Mouse (Mus musculus) frontal cortex, postnatal 25 days (tissue): ENCODE results near the gene Otulin.
A peak's percentile ranks its signal among the peaks of the same experiment; 100 is the strongest.

ENCODE experiments used
- DNase-seq, 2 experiments: peaks; one replicate each; pipeline ENCODE4 v3.0.0; 2022; ENCODE audit warnings: low spot score in 2 of 2

The Otulin gene

DNA sequence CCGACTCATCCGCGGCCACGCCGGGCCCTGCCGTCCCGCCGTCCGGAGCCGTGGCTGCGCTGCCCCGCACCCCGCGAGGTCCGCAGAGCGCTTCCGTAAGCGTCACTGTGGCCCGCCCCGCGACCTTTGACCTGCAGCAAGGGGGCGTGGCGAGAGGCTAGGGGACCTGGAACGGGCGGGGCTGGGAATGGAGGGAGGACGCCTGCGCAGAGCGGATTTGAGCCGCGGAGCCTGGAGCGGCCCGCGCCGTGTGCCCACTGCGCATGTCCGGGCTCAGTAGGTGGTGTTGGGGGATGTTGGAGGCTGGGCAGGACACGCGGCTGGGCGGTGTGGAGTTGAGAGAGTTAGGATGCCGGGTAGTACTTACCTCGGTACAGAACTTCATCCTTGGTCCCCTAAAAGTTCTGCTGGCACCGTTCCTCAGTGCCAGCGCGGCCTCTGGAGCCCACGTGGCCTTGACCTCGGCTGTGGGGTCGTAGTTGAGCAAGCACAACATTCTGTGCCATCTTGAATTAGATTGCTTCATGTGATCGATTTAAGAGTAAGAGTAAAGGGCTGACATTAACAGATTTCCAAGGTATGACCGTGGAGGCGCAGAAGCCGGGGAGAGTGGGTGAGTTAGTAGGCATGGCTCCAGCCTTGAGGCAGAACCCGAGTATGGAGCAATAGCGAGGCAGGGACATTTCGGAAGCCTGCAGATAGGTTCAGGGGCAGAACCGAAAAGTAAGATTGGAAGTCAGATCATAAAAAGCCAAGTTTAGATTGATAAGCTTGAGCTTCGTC, at the start of gene Otulin:
TSS of gene Otulin (minus strand) at position 93 of the 783 bp plus-strand sequence.
- DNase-seq: peak; percentile 95 to 96

DNA sequence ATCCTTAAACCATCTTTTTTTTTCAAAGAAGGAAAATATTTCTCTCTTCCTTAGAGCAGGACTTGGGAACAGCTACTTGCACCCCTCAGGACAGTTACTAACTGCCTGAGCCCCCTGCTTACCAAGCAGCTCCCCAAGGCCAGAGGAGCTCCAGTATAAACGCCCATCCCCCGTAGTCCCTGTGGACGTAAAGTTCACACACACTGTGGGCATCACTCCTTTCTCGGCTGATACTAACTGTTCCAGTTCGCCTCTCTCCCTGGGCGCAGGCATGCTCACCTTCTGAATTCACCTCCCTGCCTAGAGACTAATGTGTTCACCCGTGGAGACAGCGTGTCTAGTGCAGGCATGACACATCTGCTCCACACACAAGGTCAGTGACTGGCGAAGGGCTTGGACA, 48.0 kb upstream of the Otulin start:
- DNase-seq: no peak

DNA sequence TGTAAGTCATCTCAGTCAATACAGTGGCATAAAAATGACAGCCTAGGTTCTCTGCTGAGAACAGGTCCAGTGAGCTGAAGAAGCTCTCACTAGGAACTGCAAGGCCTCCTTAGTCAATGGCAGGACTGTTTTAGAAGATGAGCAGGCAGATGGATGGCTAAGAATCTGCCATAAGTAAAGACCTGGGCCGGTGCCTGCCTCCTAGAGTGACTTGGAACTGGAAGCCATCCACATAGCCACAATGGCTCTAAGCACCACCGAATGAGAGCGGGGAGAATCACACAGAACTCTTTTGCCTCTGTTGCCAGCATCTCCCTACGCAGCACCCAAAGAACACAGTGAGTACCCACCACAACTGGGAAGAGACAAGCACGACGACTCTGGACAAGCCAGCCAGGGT, 47.3 kb upstream of the Otulin start:
- DNase-seq: no peak

DNA sequence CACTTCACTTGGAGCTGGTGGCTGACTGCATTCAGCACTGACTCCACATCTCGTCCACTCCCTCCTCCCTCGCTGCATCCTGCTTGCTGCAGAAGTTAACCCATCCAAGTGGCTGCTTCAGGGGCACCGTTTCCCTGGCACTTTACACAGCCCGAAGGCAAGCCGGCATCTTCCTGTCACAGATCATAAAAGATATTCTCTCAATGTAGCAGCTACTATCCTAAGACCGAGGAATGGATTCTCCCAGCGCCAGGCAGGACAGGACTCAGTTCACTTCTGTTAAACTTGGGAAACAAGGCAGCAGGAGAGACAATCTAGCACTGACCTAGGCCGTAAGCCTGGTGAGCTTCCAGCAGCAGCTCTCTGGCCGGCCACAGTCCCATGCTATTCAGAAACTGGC, 45.7 kb upstream of the Otulin start:
- DNase-seq: no peak

DNA sequence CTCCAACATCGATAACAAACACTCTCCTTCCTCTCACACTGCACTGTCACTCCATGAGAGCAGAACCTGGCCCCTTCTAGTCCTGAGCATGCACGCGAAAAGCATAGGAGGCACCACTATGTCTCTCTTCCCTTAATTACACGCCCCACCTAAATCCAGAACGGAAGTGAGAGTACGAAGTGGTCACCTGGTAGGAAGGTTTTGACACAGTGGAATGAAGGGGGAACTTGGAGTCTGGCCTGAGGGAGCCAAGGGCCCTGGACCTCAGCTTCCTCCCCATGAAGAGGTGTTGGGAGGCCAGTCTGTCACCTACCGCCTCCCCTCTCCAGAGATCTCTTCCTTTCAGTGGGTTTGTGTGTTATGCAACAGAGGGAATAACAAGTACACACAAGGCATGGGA, 44.6 kb upstream of the Otulin start:
- DNase-seq: no peak

DNA sequence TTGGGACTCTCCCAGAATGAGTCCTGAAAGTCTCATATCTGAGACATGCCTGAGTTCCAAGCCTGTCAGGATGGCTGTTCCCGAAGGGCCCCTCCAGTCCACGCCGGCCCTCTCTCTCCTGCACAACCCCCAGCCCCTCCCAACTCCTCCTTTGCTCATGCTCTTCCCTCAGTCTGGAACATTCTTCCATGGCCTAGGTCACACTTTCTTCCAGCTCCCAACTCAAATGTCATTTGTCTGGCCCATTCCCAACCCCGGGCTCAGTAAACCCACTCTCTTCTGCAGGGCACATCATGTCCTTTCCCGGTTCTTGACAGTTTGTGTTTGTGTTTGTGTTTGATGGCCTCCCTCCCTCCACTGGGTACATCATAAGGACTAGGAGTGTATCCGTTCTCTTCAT, 43.5 kb upstream of the Otulin start:
- DNase-seq: no peak

DNA sequence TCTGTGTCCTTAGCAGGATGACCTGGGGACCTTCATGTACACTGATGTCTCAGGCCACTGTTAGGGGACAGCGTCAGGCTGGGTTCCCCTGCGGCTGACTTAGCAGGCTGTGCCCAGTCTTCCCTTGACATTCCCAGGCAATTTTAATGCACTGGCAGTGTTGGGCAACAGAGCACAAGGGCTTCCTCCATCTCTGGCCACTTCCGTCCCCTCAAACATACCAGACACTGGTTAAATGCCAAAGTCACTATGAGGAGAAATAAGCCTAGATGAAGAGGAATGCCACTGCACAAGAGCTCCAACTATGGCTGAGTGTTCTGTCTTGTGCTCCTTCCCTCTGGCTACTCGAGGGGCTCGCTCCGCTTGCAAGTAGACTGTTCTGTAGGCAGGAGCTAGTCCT, 42.7 kb upstream of the Otulin start:
- DNase-seq: no peak

DNA sequence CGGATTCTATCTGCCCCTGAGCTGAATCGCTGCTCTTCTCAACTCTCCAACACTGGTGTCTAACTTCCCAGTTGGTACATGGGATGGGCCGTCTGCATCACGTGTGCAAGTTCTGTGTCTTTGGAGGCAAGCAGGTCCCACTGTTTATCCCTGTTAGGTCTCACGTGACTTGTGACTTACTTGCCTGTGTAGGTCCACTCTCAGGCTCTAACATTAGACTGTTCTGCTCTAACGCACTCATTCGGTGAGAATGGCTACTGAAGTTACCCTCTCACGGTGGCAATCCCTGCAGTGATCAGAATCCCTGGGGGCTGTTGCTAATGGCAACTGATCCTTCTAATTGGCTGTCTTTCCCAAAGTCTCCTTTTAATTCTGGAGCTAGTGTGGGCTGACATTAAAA, 41.8 kb upstream of the Otulin start:
- no peak for DNase-seq

DNA sequence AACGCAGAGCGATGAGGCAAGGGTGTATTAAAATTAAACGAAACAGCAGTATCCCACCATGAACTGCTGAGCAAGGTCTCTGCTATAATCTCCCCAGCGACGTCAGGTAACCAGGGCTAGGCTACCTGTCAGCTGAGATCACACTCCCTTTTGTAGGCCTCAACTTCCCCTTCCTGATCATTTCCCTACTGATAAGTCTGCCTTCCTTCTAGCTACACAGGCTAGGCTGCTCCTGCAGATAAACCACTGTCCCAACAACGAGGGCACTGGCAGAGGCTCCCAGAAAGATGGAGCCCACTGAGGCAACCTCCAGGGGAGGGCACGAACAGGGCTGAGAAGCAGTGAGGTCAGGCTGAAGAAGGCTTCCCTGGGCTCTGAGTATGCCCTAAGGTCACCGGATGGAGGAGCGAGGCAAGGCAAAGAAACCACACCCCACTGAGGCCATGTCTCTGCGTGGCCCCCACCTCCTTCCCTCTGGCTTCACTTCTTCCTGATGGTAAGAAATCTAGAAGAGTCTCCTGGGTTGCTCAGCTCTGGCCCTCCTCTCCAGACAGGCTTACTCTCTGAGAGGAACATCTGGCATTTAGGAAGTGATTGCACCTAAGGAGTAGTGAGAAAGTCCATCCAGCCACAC, 41.2 kb upstream of the Otulin start:
- no peak for DNase-seq

DNA sequence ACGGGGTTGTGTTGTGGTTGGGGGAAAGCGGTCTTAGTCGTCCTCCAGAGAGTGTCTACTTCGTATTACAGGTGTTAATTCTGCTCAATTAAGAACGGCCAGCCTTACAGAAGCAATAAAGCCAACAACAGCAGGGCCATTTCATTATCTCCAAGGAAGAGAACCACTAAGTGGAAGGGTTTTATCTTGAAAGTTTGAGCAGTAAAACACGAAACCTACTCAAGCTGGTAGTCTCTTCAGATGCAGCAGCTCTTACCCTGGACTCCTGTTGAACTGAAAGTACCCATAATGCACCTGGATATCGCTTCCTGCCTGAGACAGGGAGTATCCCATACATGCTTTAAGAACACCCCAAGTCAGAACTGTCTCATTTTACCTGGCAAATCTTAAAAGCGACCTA, 40.2 kb upstream of the Otulin start:
- DNase-seq: no peak

DNA sequence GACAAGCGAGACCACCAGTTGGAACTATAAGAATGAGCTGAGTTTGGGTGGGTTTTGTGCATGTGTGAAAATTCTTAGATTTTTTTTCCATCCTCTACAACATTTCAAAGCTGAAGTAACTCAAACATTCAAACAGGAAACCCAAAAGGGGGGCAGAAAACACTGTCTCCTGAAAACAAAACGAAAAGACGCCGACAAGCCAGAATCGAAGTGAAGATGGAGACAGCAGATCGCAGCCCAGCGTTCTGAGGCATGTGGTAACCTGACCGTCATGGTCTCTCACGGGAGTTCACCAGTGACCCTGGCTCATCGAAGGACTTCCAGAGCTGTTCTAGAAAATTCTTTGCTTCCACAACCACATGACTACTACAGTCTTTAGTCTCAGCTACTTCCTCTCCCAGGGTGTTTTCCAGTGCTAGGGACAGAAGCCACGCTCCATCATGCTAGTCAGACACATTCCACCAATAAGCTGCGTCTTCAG, 39.5 kb upstream of the Otulin start:
- no peak for DNase-seq

DNA sequence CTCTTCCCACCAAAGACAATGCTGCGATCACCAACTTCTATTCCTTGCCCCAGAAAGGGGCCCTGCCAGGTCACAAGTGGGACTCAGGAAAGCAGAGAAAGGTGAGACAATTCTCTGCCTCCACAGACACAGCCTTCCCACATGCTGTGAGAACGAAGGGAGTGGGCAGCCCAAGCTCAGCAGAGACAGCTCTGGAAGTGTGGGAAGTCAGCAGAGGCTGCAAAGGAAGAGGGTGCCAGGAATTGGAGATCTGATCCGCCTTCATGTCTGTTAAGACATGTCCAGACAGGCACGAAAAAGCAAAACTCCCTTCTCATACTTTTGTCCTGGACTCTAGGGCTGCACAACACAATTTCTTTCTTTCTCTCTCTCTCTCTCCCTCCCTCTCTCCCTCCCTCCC, 38.8 kb upstream of the Otulin start:
- no peak for DNase-seq

DNA sequence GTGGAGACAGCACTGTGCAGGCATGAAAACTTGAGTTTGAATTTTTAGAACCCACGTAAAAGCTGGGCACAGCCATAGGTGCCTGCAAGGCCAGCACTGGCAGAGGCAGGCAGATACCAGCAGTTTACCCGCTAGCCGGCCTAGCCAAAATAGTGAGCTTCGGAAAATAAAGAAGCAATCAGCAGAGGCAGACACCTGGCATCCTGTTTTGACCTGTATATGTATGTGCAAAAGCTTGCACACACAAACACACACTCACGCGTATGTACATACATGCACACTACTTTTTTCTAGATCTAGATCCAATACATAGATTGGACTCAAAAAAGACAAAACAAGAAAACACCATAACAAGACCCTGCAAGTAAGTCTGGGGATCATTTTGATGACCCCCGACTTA, 38.1 kb upstream of the Otulin start:
- no peak for DNase-seq

DNA sequence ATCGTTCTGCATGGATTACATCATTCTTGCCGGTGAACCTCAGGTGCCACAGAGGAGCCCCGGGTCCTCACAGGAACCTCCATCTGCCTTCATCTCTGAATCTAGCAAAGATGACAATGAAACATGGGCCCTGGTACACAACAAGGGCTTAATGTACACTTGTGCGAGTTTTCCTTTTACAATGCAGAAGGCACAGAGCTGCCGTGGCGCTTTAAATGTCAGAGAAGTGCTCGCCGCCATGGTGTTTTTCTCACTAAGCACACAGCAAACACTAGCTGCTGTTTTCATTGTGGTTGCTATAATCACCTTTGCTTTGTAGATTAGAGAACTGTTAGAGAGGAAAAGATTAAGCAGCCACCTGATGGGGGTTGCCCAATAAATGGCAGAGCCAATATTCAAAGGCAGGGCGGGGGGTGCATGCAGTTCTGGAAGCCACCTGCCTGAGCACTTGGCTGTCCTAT, 37.5 kb upstream of the Otulin start:
- DNase-seq: no peak

DNA sequence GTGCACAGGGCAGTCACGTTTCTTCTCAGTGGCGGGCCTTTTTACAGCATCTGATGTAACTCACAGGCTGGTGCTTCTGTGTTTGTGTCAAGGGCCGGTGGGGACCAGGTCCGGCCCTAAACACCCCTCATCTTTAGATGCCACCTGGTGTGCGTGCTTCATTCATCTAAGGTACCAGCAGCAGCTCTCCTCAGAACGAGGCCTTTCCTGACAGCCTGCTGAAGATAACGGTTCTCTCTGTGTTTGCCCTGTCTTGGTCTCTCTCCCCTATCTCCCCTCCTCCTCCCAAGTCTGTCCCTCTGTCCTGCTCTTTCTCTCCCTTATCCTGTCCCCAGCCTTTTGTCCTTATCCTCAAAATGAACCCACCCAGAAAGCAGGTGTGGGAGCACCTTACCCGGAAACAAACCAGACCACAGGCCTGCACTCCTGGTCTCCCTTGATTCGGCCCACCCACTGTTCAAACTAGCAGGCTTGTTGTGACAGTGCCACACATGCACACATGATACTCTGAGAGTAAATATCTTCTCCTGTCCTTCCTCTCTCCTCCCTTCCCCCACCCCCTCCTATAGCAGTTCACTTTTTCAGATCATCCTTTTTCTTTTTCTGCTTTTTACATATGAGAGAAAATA, 36.5 kb upstream of the Otulin start:
- no peak for DNase-seq

DNA sequence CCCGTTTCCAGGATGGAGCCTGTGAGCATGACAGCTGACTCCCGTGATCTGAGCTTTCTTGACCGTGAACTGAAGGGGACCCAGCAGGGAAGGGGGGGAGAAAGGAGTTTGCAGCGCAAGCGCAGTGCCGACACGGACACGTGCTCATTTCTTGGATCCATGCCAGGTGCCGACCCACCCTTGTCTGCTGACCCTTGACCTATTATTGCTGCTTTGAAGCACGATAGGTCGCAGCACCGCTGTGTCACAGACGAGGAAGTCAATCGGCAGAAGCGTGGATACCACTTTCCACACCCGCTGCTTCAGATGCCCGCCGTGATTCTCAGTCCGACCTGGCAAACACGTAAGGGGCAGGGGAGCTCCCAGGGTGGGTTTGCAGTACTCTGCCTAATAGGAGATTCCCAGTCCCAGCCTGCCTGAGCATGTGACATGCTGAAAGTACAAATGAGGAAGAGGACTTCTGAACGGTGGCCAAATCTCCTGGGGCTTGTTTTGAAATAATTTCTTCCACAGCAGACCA, 35.0 kb upstream of the Otulin start:
- DNase-seq: no peak

DNA sequence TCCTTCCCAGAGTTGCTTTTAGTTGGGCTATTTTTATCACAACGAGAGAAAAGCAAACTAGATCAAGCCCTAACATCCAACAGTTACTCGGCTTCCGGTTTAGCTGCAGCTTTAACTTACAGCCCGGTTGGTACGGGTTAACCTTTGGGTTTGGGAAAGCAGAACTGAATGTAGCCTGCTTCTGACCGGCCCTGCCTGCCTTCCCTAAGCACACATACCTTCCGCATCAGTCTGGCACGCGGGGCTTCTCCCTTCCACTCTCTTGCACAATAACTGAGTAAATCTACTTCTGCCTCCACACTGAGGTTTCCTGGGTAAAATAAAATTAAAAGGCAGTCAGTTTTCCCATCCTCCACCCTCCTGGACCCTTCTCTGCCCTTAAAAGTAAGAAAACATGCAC, 33.6 kb upstream of the Otulin start:
- DNase-seq: no peak

DNA sequence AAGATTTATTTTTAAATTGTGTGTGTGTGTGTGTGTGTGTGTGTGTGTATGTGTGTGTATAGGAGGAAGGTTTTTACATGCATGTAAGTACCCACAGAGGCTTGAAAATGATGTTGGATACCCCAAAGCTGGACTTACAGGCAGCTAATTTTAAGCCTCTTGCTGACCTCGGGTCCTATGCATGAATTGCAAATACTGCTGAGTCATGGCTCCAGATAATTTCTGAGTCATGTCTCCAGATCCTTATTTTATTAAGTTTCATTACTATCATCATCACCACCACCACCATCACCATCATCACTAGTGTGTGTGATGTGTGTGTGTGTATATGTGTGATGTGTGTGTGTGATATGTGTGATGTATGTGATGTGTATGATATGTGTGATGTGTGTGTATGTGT, 32.2 kb upstream of the Otulin start:
- no peak for DNase-seq

DNA sequence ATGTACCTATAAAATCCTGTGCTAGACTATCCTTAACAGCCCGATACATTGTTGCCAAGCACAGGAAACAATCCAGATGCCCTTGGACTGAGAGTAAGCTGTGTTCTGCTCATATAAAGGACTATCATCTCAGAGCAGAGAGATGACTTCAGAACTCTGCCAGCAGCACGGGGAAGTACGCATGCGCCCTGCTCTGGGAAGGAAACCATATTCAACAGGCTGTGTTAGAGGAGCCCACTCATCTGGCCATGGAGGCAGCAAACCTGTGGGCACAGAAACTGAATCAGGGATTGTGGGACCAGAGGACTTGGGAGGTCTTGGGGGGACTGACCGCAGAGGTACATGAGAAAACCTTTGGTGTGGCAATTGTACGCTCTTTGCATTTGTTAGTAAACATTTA, 31.2 kb upstream of the Otulin start:
- no peak for DNase-seq

DNA sequence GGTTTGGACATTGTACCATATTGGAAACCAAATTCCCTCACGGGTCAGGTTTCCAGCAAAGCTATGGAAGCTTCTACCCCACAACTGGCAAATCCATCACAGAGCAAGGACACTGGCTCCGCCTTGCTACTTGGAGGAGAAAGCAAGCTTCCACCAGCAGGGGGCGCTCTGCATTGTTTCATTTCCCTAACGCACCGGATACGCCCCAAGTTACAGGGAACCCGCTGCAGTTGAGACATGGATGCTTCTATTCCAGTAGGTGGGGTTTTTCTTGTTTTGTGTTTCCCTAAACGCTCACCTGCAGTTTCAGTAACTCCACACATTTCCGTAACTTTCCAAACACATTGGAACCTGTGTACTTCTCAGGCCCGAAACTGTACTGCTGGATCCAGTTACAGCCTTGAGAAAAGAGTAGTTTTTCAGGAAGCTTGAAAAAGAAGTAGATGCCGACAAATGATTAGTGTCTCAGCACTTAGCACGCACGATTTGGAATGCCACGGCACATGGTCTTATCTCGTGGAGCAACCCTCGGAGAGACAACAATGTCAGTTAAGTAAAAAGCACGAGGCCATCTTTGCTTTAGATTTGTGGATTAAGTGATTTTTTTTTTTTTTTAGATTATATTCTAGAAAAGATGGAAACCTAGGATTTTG, 29.2 kb upstream of the Otulin start:
- DNase-seq: peak; percentile 90

DNA sequence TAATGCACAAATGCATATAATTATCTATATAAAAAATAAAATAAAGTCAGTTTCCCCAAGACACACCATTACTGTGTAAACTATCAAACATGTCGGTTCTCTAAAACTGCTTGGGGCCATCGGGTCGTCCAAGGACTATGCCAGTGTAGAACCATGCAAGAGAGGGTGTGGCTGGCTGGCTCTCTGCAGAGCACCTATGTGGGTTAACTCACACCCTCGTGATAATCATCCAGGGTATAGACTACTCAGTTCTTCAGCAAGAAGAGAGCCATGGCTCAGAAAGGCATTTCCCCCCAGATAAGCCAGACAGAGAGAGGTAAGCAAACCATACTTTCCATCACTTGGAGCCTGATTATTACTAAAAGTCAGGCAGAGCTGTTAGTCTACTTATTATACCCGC, 28.6 kb upstream of the Otulin start:
- DNase-seq: no peak

DNA sequence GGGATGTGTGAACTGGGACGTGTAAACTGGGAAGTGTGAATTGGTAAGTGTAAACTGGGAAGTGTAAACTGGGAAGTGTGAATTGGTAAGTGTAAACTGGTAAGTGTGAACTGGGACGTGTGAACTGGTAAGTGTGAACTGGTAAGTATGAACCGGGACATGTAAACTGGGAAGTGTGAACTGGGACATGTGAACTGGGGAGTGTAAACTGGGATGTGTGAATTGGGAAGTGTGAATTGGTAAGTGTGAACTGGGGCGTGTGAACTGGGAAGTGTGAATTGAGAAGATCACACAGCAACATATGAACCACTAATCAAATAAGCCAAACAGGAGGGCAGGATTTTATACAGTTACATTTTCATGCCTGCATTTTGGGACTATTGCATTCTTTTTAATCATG, 27.9 kb upstream of the Otulin start:
- no peak for DNase-seq
